Mouse (Mus musculus) forebrain, embryonic 11.5 days (tissue): Measurements from ENCODE around the gene Aaed1. TPM values are rescaled to one million over a fixed set of nuclear protein-coding genes. Genes with fewer than 3 reads are reported as not detected.

Experiments used
- ATAC-seq: fragments of 200-750 bp; cut with Nextera tagmentation; replicated peaks from 2 replicates; pipeline ENCODE4 v1.8.0; 2017; ENCODE audit warnings: moderate TSS enrichment; ENCODE audit not compliant: low FRiP score
- DNase-seq: peaks from one replicate; pipeline ENCODE4 v3.0.0-alpha.2; 2017; ENCODE audit warnings: low spot score
- H3K27ac ChIP-seq: fragments of 300-500 bp; sonication (generic); 2 replicates; pipeline ENCODE4 v1.5.1; 2014; ENCODE audit warnings: low read depth, low read length
- H3K27me3 ChIP-seq: fragments of 300-500 bp; sonication (generic); 2 replicates; pipeline ENCODE4 v1.6.1; 2014; ENCODE audit warnings: mild to moderate bottlenecking, low read length, mixed read lengths; ENCODE audit not compliant: control insufficient read depth, insufficient read depth
- H3K36me3 ChIP-seq: fragments of 300-500 bp; sonication (generic); 2 replicates; pipeline ENCODE4 v1.6.1; 2014; ENCODE audit warnings: mild to moderate bottlenecking, low read length, moderate library complexity, mixed read lengths; ENCODE audit not compliant: control insufficient read depth, insufficient read depth
- H3K4me1 ChIP-seq: fragments of 300-500 bp; sonication (generic); replicated peaks from 2 replicates; pipeline ENCODE4 v1.6.1; 2014; ENCODE audit warnings: low read length, mixed read lengths; ENCODE audit not compliant: control insufficient read depth, insufficient read depth
- H3K4me2 ChIP-seq: fragments of 300-500 bp; sonication (generic); 2 replicates; pipeline ENCODE4 v1.6.1; 2014; ENCODE audit warnings: low read depth, mild to moderate bottlenecking, low read length, moderate library complexity, mixed read lengths; ENCODE audit not compliant: severe bottlenecking
- H3K4me3 ChIP-seq: fragments of 300-500 bp; sonication (generic); 2 replicates; pipeline ENCODE4 v1.5.1; 2014; ENCODE audit warnings: low read depth, low read length
- H3K9ac ChIP-seq: fragments of 300-500 bp; sonication (generic); 2 replicates; pipeline ENCODE4 v1.6.1; 2014; ENCODE audit warnings: low read length
- H3K9me3 ChIP-seq: fragments of 300-500 bp; sonication (generic); 2 replicates; pipeline ENCODE4 v1.6.1; 2016; ENCODE audit warnings: low read length, mixed read lengths; ENCODE audit not compliant: control insufficient read depth
- WGBS: fragments of 180-500 bp; shearing (Covaris S2); extraction: QIAGEN DNeasy Blood & Tissue Kit; methylation state at CpG from one replicate; pipeline ENCODE4 v1.1.7; 2014; 5-methylcytosine and 5-hydroxymethylcytosine counted together
- polyA plus RNA-seq: library from polyadenylated mRNA; unstranded; fragments of >200 nt; fragmentation: Nextera tagmentation; extraction: Ambion mirVana; gene quantifications from 2 replicates; pipeline ENCODE4 v1.2.1, GENCODE M21; 2014

Aaed1 gene
- polyA plus RNA-seq, 1 experiment from 2014 or later = 20.1 TPM

DNA sequence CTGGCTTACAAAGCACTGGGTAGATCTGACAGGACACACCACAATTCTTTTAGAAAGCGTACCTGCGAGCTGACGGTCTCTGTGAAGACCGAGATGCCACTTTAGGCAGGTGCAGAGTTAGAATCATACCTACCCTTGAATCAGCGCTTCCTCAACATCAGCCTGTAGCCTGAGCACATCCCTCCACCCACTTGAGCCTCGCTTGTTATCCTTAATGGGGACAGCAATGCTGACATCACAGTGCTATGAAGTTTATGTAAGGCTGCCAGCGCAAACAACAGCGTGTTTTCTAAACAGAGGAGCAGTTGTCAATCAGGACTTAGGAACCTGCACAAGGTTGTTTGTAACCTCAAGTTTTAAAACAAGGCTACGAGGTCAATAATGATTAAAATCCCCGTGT lies 31.1 kb upstream of the Aaed1 start:
- Histone ChIP-seq H3K36me3 (no peaks in the 10 kb centered on the region), H3K9ac (peak overlapping the region; percentile 64), H3K27me3 (no peaks in the 10 kb centered on the region), H3K27ac (no peak overlapping the region), H3K4me3 (peak overlapping the region; percentile 38), H3K4me1 (no peaks in the 10 kb centered on the region), H3K4me2 (peak overlapping the region; percentile 81), H3K9me3 (no peaks in the 10 kb centered on the region)
- 22% methylated on average over 10 of the region's 10 CpGs for WGBS
- no peak for DNase-seq
- ATAC-seq = peak; percentile 57; the same call in 1 of the 2 replicates

GRCm38 (mm10) chr13:64335546-64336132 lies 23.1 kb upstream of the Aaed1 start:
- no peaks in the 10 kb centered on the region for H3K4me1 ChIP-seq
- no peak overlapping the region for H3K4me2 ChIP-seq
- H3K9me3 ChIP-seq = no peaks in the 10 kb centered on the region
- ATAC-seq (no peak), DNase-seq (no peak)
- H3K27me3 ChIP-seq = no peaks in the 10 kb centered on the region
- no peak overlapping the region for H3K4me3 ChIP-seq
- 66% methylated on average over 4 of the region's 4 CpGs for WGBS
- no peak overlapping the region for H3K27ac ChIP-seq
- no peaks in the 10 kb centered on the region for H3K36me3 ChIP-seq
- H3K9ac ChIP-seq = no peak overlapping the region

GRCm38 (mm10) chr13:64333102-64333501 lies 20.6 kb upstream of the Aaed1 start:
- H3K27me3 ChIP-seq = no peaks in the 10 kb centered on the region
- no peaks in the 10 kb centered on the region for H3K9me3 ChIP-seq
- H3K4me1 ChIP-seq = no peaks in the 10 kb centered on the region
- no peak overlapping the region for H3K9ac ChIP-seq
- no peak for ATAC-seq
- no peak overlapping the region for H3K4me3 ChIP-seq
- H3K36me3 ChIP-seq = no peaks in the 10 kb centered on the region
- WGBS = 89% methylated on average over 3 of the region's 3 CpGs
- H3K27ac ChIP-seq = no peak overlapping the region
- no peak for DNase-seq
- no peak overlapping the region for H3K4me2 ChIP-seq

- no peak for DNase-seq
- H3K36me3 ChIP-seq = no peaks in the 10 kb centered on the region
- no peak for ATAC-seq
- no peaks in the 10 kb centered on the region for H3K4me1 ChIP-seq
- 85% methylated on average over 6 of the region's 6 CpGs for WGBS
- H3K9me3 ChIP-seq = no peaks in the 10 kb centered on the region
- no peak overlapping the region for H3K9ac ChIP-seq
- no peaks in the 10 kb centered on the region for H3K27me3 ChIP-seq
- no peak overlapping the region for H3K27ac ChIP-seq
- no peak overlapping the region for H3K4me2 ChIP-seq
- H3K4me3 ChIP-seq = no peak overlapping the region
These were observed 19.8 kb upstream of the Aaed1 start for GRCm38 (mm10) chr13:64332321-64332720.

DNA sequence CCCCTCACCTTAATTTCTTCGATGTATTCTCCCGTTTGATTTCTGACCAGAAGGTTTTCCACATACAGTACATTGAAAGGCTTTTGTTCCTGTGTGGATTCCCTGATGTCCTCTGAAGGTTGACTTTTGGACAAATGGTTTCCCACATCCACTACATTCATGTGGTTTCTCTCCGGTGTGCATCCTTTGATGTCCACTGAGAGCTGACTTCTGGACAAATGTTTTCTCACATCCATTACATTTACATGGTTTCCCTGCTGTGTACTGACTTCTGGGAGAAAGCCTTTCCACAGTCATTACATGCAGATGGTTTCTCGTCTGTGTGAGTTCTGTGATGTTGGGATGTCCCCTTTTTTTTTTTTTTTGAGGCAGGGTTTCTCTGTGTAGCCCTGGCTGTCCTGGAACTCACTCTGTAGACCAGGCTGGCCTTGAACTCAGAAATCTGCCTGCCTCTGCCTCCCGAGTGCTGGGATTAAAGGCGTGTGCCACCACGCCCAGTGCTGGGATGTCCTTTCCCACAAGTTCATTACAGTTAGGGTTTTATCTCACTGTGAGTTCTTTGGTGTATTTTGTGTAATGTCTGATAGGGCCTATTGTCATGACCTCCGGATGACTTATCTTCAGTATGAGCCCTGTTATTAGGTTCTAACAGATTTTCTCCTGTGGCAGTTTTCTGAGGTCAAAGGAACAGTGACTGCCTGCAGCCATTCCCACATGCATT lies 10.2 kb upstream of the Aaed1 start:
- ATAC-seq (no peak), DNase-seq (no peak)
- Histone ChIP-seq H3K9me3 (no peaks in the 10 kb centered on the region), H3K4me2 (no peak overlapping the region), H3K27me3 (no peaks in the 10 kb centered on the region), H3K27ac (no peak overlapping the region), H3K9ac (no peak overlapping the region), H3K4me1 (no peaks in the 10 kb centered on the region), H3K36me3 (no peaks in the 10 kb centered on the region), H3K4me3 (no peak overlapping the region)
- 88% methylated on average over 8 of the region's 8 CpGs for WGBS

GRCm38 (mm10) chr13:64320334-64320733 lies 7.8 kb upstream of the Aaed1 start:
- Histone ChIP-seq H3K27me3 (no peaks in the 10 kb centered on the region), H3K4me1 (no peaks in the 10 kb centered on the region), H3K4me3 (no peak overlapping the region), H3K9me3 (no peaks in the 10 kb centered on the region), H3K9ac (no peak overlapping the region), H3K4me2 (no peak overlapping the region), H3K27ac (no peak overlapping the region), H3K36me3 (no peaks in the 10 kb centered on the region)
- no peak for ATAC-seq
- no peak for DNase-seq
- 88% methylated on average over 8 of the region's 8 CpGs for WGBS

- Histone ChIP-seq H3K9me3 (no peaks in the 10 kb centered on the region), H3K4me3 (no peak overlapping the region), H3K27ac (no peak overlapping the region), H3K4me1 (no peaks in the 10 kb centered on the region), H3K9ac (no peak overlapping the region), H3K36me3 (no peaks in the 10 kb centered on the region), H3K4me2 (no peak overlapping the region), H3K27me3 (no peaks in the 10 kb centered on the region)
- no peak for ATAC-seq
- no peak for DNase-seq
These were observed 7.3 kb upstream of the Aaed1 start for GRCm38 (mm10) chr13:64319782-64320181.

- Histone ChIP-seq H3K4me3 (no peak overlapping the region), H3K9me3 (no peaks in the 10 kb centered on the region), H3K27ac (no peak overlapping the region), H3K36me3 (no peaks in the 10 kb centered on the region), H3K27me3 (no peaks in the 10 kb centered on the region), H3K9ac (no peak overlapping the region), H3K4me2 (no peak overlapping the region), H3K4me1 (no peaks in the 10 kb centered on the region)
- DNase-seq (no peak), ATAC-seq (no peak)
- 64% methylated on average over 2 of the region's 2 CpGs for WGBS
These were observed 5.8 kb upstream of the Aaed1 start for GRCm38 (mm10) chr13:64318355-64318754.

DNA sequence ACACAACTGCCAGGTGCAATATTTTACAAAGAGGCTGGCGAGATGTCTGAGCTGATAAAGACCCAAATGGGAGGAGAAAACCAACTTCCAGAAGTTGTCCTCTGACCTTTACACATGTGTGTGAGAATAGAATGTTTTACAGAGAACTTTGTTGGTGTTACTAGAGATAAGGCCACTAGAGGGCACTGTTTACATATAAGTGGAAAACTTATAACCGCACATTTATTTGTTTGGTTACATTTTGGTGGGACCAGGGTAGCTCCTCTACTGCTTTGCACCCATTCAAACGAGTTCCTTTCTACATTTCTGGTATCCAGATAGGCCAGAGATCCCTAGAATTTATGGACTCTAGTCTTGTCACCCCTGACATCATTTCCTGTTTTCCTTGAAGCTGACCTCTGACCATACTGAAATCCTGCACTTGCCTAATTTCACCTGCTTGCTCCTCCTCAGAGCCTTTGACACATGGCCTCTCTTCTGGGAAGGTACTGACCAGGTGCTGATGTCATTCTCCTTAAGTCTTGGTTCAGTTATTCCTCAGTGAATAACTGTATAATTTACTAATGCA lies 3.1 kb upstream of the Aaed1 start:
- H3K27ac ChIP-seq = no peak overlapping the region
- ATAC-seq (no peak), DNase-seq (no peak)
- H3K9me3 ChIP-seq = no peaks in the 10 kb centered on the region
- no peaks in the 10 kb centered on the region for H3K27me3 ChIP-seq
- no peaks in the 10 kb centered on the region for H3K36me3 ChIP-seq
- 2% methylated on average over 3 of the region's 3 CpGs for WGBS
- H3K4me1 ChIP-seq = no peaks in the 10 kb centered on the region
- H3K4me3 ChIP-seq = no peak overlapping the region
- H3K4me2 ChIP-seq = no peak overlapping the region
- no peak overlapping the region for H3K9ac ChIP-seq
